Mouse (Mus musculus) olfactory bulb, adult 2 months (tissue): ENCODE measurements around the gene Ice1.

Source experiments
- CTCF ChIP-seq: fragments of 200-500 bp; IDR thresholded peaks from 2 replicates; pipeline ENCODE4 v1.5.1; 2012; ENCODE audit warnings: low read depth, mild to moderate bottlenecking, low read length, moderate library complexity; ENCODE audit not compliant: insufficient read depth
- POLR2A ChIP-seq: fragments of 200-500 bp; IDR thresholded peaks from 2 replicates; pipeline ENCODE4 v1.6.1; 2012; ENCODE audit warnings: mild to moderate bottlenecking, low read depth, low read length, moderate library complexity; ENCODE audit not compliant: insufficient read depth

GRCm38 (mm10) chr13:70510199-70510598 lies 127.2 kb downstream of the Ice1 start:
- TF ChIP-seq POLR2A, result no peak
- no peak for TF ChIP-seq CTCF
